In genomic region chr7:45741777-45742176, GRCm38 (mm10) we compare ENCODE assay signal across 10 mouse cellular contexts. TPM values are rescaled to one million over a fixed set of nuclear protein-coding genes. Genes with fewer than 3 reads are reported as not detected.
A peak's percentile ranks its signal among the peaks of the same experiment; 100 is the strongest.
DNase-seq lines count a peak whose midpoint lies in the region; ATAC-seq and TF ChIP-seq lines count a peak whose summit lies in the region.
"Had no signal": no experiment of that assay in that cellular context is flagged by ENCODE, and none has a peak within 500 bp of the region (broad histone marks: within the 10 kb centered on the region; RNA-seq: fewer than 3 reads in every experiment).

No protein-coding gene starts in this region.

- 33% methylated on average over 11 of the region's 11 CpGs for WGBS in heart, embryonic 13.5 days
- WGBS in limb, embryonic 15.5 days = 32% methylated on average over 11 of the region's 11 CpGs
- WGBS in small intestine, adult 2 months = 51% methylated on average over 11 of the region's 11 CpGs

- H3K9ac ChIP-seq in heart, embryonic 13.5 days = peak overlapping the region; percentile 59
- H3K9ac ChIP-seq in limb, embryonic 15.5 days = no peak overlapping the region

- no peak for ATAC-seq in heart, embryonic 13.5 days (ENCODE audit: extremely low read depth, insufficient number of reproducible peaks, low FRiP score, low TSS enrichment)
- ATAC-seq in limb, embryonic 15.5 days (ENCODE audit: insufficient number of reproducible peaks, low FRiP score, low TSS enrichment, low read depth) = no peak

- no peaks in the 10 kb centered on the region for H3K36me3 ChIP-seq in heart, embryonic 13.5 days
- H3K36me3 ChIP-seq in testis, adult 2 months (ENCODE audit: control insufficient read depth, insufficient read depth, low read length) = no peaks in the 10 kb centered on the region
- no peaks in the 10 kb centered on the region for H3K36me3 ChIP-seq in limb, embryonic 15.5 days
- H3K36me3 ChIP-seq in small intestine, adult 2 months (ENCODE audit: control insufficient read depth, insufficient read depth, low read length) = peaks cover 17% of the 10 kb centered on the region
- H3K36me3 ChIP-seq: G1E had no signal

- no peaks in the 10 kb centered on the region; the same call in 1 of the 2 replicates for H3K9me3 ChIP-seq in heart, embryonic 13.5 days
- H3K9me3 ChIP-seq in limb, embryonic 15.5 days = no peaks in the 10 kb centered on the region
- H3K9me3 ChIP-seq: G1E had no signal

- H3K4me3 ChIP-seq in heart, embryonic 13.5 days = peak overlapping the region; percentile 38
- H3K4me3 ChIP-seq in testis, adult 2 months (ENCODE audit: control insufficient read depth, low read depth, low read length) = no peak overlapping the region
- H3K4me3 ChIP-seq in limb, embryonic 15.5 days = peak overlapping the region; percentile 36
- H3K4me3 ChIP-seq in small intestine, adult 2 months (ENCODE audit: low read depth, low read length) = peak overlapping the region; percentile 55

- H3K4me2 ChIP-seq in heart, embryonic 13.5 days = peak overlapping the region; percentile 56
- peak overlapping the region; percentile 48 for H3K4me2 ChIP-seq in limb, embryonic 15.5 days

- TF ChIP-seq CTCF in testis, adult 2 months (IDR thresholded peaks at IDR 0.05; ENCODE audit: control insufficient read depth, insufficient read depth, insufficient replicate concordance, low read depth, low read length) = no peak
- TF ChIP-seq CTCF in small intestine, adult 2 months (IDR thresholded peaks at IDR 0.05; ENCODE audit: extremely low read depth, insufficient read length, insufficient replicate concordance, low read depth, low read length) = no peak

- TF ChIP-seq POLR2A in testis, adult 2 months (IDR thresholded peaks at IDR 0.05; ENCODE audit: control insufficient read depth, low read depth, low read length) = 0 out of 2 replicates have a peak, but pooled peaks have one; percentile 36
- 0 out of 2 replicates have a peak, but pooled peaks have one; percentile 10 for TF ChIP-seq POLR2A in small intestine, adult 2 months (IDR thresholded peaks at IDR 0.05; ENCODE audit: low read depth, low read length)

- H3K27me3 ChIP-seq in heart, embryonic 13.5 days (replicated peaks) = peaks cover 14% of the 10 kb centered on the region
- H3K27me3 ChIP-seq in testis, adult 2 months (ENCODE audit: control insufficient read depth, insufficient read depth, low read length) = no peaks in the 10 kb centered on the region
- no peaks in the 10 kb centered on the region for H3K27me3 ChIP-seq in limb, embryonic 15.5 days
- no peaks in the 10 kb centered on the region for H3K27me3 ChIP-seq in small intestine, adult 2 months (ENCODE audit: control insufficient read depth, insufficient read depth, low read length)

- no peak overlapping the region for H3K27ac ChIP-seq in heart, embryonic 13.5 days (replicated peaks)
- no peak overlapping the region for H3K27ac ChIP-seq in testis, adult 2 months (ENCODE audit: control insufficient read depth, insufficient read depth, low read depth, low read length)
- H3K27ac ChIP-seq in limb, embryonic 15.5 days = no peak overlapping the region
- peak overlapping the region; percentile 42 for H3K27ac ChIP-seq in small intestine, adult 2 months (ENCODE audit: insufficient read depth, low read depth, low read length)

- peaks cover 10% of the 10 kb centered on the region; the same call in 1 of the 2 replicates for H3K4me1 ChIP-seq in heart, embryonic 13.5 days
- H3K4me1 ChIP-seq in testis, adult 2 months (ENCODE audit: control insufficient read depth, insufficient read depth, low read length) = no peaks in the 10 kb centered on the region
- peaks cover 8% of the 10 kb centered on the region for H3K4me1 ChIP-seq in limb, embryonic 15.5 days
- 0 out of 2 replicates have a peak, but pooled peaks cover 6% of the 10 kb centered on the region for H3K4me1 ChIP-seq in small intestine, adult 2 months (ENCODE audit: control insufficient read depth, insufficient read depth, insufficient read length, low read length)

- DNase-seq in heart, adult 8-10 months (ENCODE audit: low spot score) = no peak
- no peak for DNase-seq in testis, postnatal 14 days (ENCODE audit: low spot score)
- no peak for DNase-seq in kidney, postnatal 14 days
- DNase-seq in adipocyte (ENCODE audit: low spot score) = no peak

RNA-seq across cellular contexts. Expression of gene Spaca4, which starts 16.2 kb away (rescaled TPM):
- polyA plus RNA-seq in heart, embryonic 13.5 days (2015; fragmentation: Nextera tagmentation; extraction: Ambion mirVana) = not detected in 2 replicates
- not detected for total RNA-seq in heart, adult 8-10 months (2022)
- 589 and 614 TPM in 2 replicates for polyA plus RNA-seq in testis, adult 2 months (2012; rRNA removed)
- not detected in 2 replicates for polyA plus RNA-seq in limb, embryonic 15.5 days (2015; fragmentation: Nextera tagmentation; extraction: Ambion mirVana)
- polyA plus RNA-seq in small intestine, adult 2 months (2012; rRNA removed) = 0.20 and 0.38 TPM in 2 replicates
- total RNA-seq: G1E; layer of hippocampus, adult 18-20 months had no signal
- polyA plus RNA-seq: G1E had no signal

RNA-seq across cellular contexts. Expression of gene Fam83e, which starts 20.8 kb away (rescaled TPM):
- polyA plus RNA-seq in heart, embryonic 13.5 days (2015; fragmentation: Nextera tagmentation; extraction: Ambion mirVana) = 0.20 and 0.31 TPM in 2 replicates
- under 1 TPM; 0.19 to 0.55 (median 0.44) TPM for total RNA-seq in heart, adult 8-10 months (2022)
- polyA plus RNA-seq in testis, adult 2 months (2012; rRNA removed) = 145 and 176 TPM in 2 replicates
- 0.76 and 0.78 TPM in 2 replicates for polyA plus RNA-seq in limb, embryonic 15.5 days (2015; fragmentation: Nextera tagmentation; extraction: Ambion mirVana)
- polyA plus RNA-seq in small intestine, adult 2 months (2012; rRNA removed) = 64.5 and 102 TPM in 2 replicates

RNA-seq across cellular contexts. Expression of gene Sphk2, which starts 24.0 kb away (rescaled TPM):
- 16.7 and 17.5 TPM in 2 replicates for polyA plus RNA-seq in heart, embryonic 13.5 days (2015; fragmentation: Nextera tagmentation; extraction: Ambion mirVana)
- total RNA-seq in heart, adult 8-10 months (2022) = 10 to 100 TPM; 15.3 to 19.3 (median 18.4) TPM
- polyA plus RNA-seq in testis, adult 2 months (2012; rRNA removed) = 33.4 and 34.6 TPM in 2 replicates
- 38.5 and 39.7 TPM in 2 replicates for polyA plus RNA-seq in limb, embryonic 15.5 days (2015; fragmentation: Nextera tagmentation; extraction: Ambion mirVana)
- polyA plus RNA-seq in small intestine, adult 2 months (2012; rRNA removed) = 87.3 and 164 TPM in 2 replicates

RNA-seq across cellular contexts. Expression of gene Rpl18, which starts 26.5 kb away (rescaled TPM):
- polyA plus RNA-seq in heart, embryonic 13.5 days (2015; fragmentation: Nextera tagmentation; extraction: Ambion mirVana) = 630 and 695 TPM in 2 replicates
- 100 to 1,000 TPM; 552 to 697 (median 598) TPM for total RNA-seq in heart, adult 8-10 months (2022)
- 517 and 652 TPM in 2 replicates for polyA plus RNA-seq in testis, adult 2 months (2012; rRNA removed)
- polyA plus RNA-seq in limb, embryonic 15.5 days (2015; fragmentation: Nextera tagmentation; extraction: Ambion mirVana) = 942 and 1,034 TPM in 2 replicates
- polyA plus RNA-seq in small intestine, adult 2 months (2012; rRNA removed) = 820 and 1,370 TPM in 2 replicates

RNA-seq across cellular contexts. Expression of gene Dbp, which starts 36.9 kb away (rescaled TPM):
- 2.2 and 3.5 TPM in 2 replicates for polyA plus RNA-seq in heart, embryonic 13.5 days (2015; fragmentation: Nextera tagmentation; extraction: Ambion mirVana)
- 100 to 1,000 TPM in 3 of 4 experiments, 10 to 100 TPM in 1; 72.2 to 183 (median 152) TPM for total RNA-seq in heart, adult 8-10 months (2022)
- 11.2 and 12.9 TPM in 2 replicates for polyA plus RNA-seq in testis, adult 2 months (2012; rRNA removed)
- 4.3 and 4.7 TPM in 2 replicates for polyA plus RNA-seq in limb, embryonic 15.5 days (2015; fragmentation: Nextera tagmentation; extraction: Ambion mirVana)
- 8.9 and 13.1 TPM in 2 replicates for polyA plus RNA-seq in small intestine, adult 2 months (2012; rRNA removed)

Comparison
In these comparisons a context has a peak if more than half of its experiments do, and no peak if none do; other contexts are left out.
1. RNA of gene Spaca4, which starts 16.2 kb away (polyA plus RNA-seq): 589 to 614 TPM in testis, adult 2 months; 0.20 to 0.38 TPM in small intestine, adult 2 months, not detected in heart, embryonic 13.5 days and not detected in limb, embryonic 15.5 days; every median in the first group is over 100 times any median in the second.
2. RNA of gene Fam83e, which starts 20.8 kb away (polyA plus RNA-seq): 145 to 176 TPM in testis, adult 2 months and 64.5 to 102 TPM in small intestine, adult 2 months; 0.76 to 0.78 TPM in limb, embryonic 15.5 days and 0.20 to 0.31 TPM in heart, embryonic 13.5 days; every median in the first group is over 10 times any median in the second.